Mouse (Mus musculus) embryonic facial prominence, embryonic 15.5 days (tissue): ENCODE results near the gene Ap1s3. TPM values are rescaled to one million over a fixed set of nuclear protein-coding genes. Genes with fewer than 3 reads are reported as not detected.
"Not testable (repeated sequence)": the region's sequence is repeated elsewhere in the genome, so short reads cannot be mapped to it uniquely, and the experiment has no call there.

Source experiments
- ATAC-seq: fragments of 200-750 bp; cut with Nextera tagmentation; 2 replicates; pipeline ENCODE4 v1.8.0; 2017; ENCODE audit warnings: low read depth, moderate TSS enrichment; ENCODE audit not compliant: insufficient number of reproducible peaks, low FRiP score, low TSS enrichment
- H3K27ac ChIP-seq: fragments of 300-500 bp; sonication (generic); replicated peaks from 2 replicates; pipeline ENCODE4 v1.5.1; 2015; ENCODE audit warnings: mild to moderate bottlenecking, inconsistent platforms
- H3K27me3 ChIP-seq: fragments of 300-500 bp; sonication (generic); 2 replicates; pipeline ENCODE4 v1.6.1; 2015; ENCODE audit warnings: inconsistent platforms
- H3K36me3 ChIP-seq: fragments of 300-500 bp; sonication (generic); 2 replicates; pipeline ENCODE4 v1.6.1; 2015; ENCODE audit warnings: mild to moderate bottlenecking, inconsistent platforms
- H3K4me1 ChIP-seq: fragments of 300-500 bp; sonication (generic); 2 replicates; pipeline ENCODE4 v1.6.1; 2015; ENCODE audit warnings: inconsistent platforms
- H3K4me2 ChIP-seq: fragments of 300-500 bp; sonication (generic); replicated peaks from 2 replicates; pipeline ENCODE4 v1.6.1; 2015; ENCODE audit warnings: mild to moderate bottlenecking, inconsistent platforms
- H3K4me3 ChIP-seq: fragments of 300-500 bp; sonication (generic); replicated peaks from 2 replicates; pipeline ENCODE4 v1.5.1; 2015; ENCODE audit warnings: mild to moderate bottlenecking, inconsistent platforms
- H3K9ac ChIP-seq: fragments of 300-500 bp; sonication (generic); 2 replicates; pipeline ENCODE4 v1.6.1; 2015; ENCODE audit warnings: inconsistent platforms
- H3K9me3 ChIP-seq: fragments of 300-500 bp; sonication (generic); replicated peaks from 2 replicates; pipeline ENCODE4 v1.6.1; 2016; ENCODE audit warnings: inconsistent platforms
- whole genome bisulfite sequencing: fragments of 180-500 bp; shearing (Covaris S2); methylation state at CpG from one replicate; pipeline ENCODE4 v1.1.7; 2015; 5-methylcytosine and 5-hydroxymethylcytosine counted together
- polyA plus RNA-seq: library from polyadenylated mRNA; unstranded; fragments of >200 nt; fragmentation: Nextera tagmentation; extraction: Ambion mirVana; gene quantifications from 2 replicates; pipeline ENCODE4 v1.2.1, GENCODE M21; 2015

Ap1s3 gene
- polyA plus RNA-seq, 1 experiment from 2014 or later: 0.47 TPM

GRCm38 (mm10) chr1:79631521-79631920, 40.3 kb downstream of the Ap1s3 start:
- Histone ChIP-seq H3K27ac (no peak overlapping the region), H3K36me3 (no peaks in the 10 kb centered on the region), H3K27me3 (no peaks in the 10 kb centered on the region), H3K9ac (no peak overlapping the region), H3K4me2 (no peak overlapping the region), H3K4me3 (no peak overlapping the region), H3K4me1 (no peaks in the 10 kb centered on the region), H3K9me3 (no peaks in the 10 kb centered on the region)
- no peak for ATAC-seq
- WGBS: 80% methylated on average over 4 of the region's 4 CpGs

- Histone ChIP-seq H3K4me2 (no peak overlapping the region), H3K27me3 (no peaks in the 10 kb centered on the region), H3K4me1 (no peaks in the 10 kb centered on the region), H3K27ac (no peak overlapping the region), H3K4me3 (no peak overlapping the region), H3K9ac (no peak overlapping the region), H3K36me3 (no peaks in the 10 kb centered on the region), H3K9me3 (no peaks in the 10 kb centered on the region)
- WGBS: 74% methylated on average over 5 of the region's 5 CpGs
- ATAC-seq: no peak
Observed at GRCm38 (mm10) chr1:79629726-79630125, 42.0 kb downstream of the Ap1s3 start.

- Histone ChIP-seq H3K27me3 (no peaks in the 10 kb centered on the region), H3K4me2 (no peak overlapping the region), H3K4me1 (no peaks in the 10 kb centered on the region), H3K27ac (no peak overlapping the region), H3K9ac (no peak overlapping the region), H3K36me3 (no peaks in the 10 kb centered on the region), H3K4me3 (no peak overlapping the region), H3K9me3 (no peaks in the 10 kb centered on the region)
- 48% methylated on average over 4 of the region's 4 CpGs for WGBS
- no peak for ATAC-seq
Observed at GRCm38 (mm10) chr1:79626140-79626539, 45.6 kb downstream of the Ap1s3 start.

- Histone ChIP-seq H3K9ac (no peak overlapping the region), H3K27ac (no peak overlapping the region), H3K36me3 (no peaks in the 10 kb centered on the region), H3K9me3 (peaks cover 4% of the 10 kb centered on the region; the same call in 1 of the 2 replicates), H3K27me3 (no peaks in the 10 kb centered on the region), H3K4me3 (no peak overlapping the region), H3K4me1 (no peaks in the 10 kb centered on the region), H3K4me2 (no peak overlapping the region)
- 32% methylated on average over 2 of the region's 2 CpGs for WGBS
- ATAC-seq: no peak
Observed at GRCm38 (mm10) chr1:79619434-79619833, 52.3 kb downstream of the Ap1s3 start.

GRCm38 (mm10) chr1:79616492-79616891, 55.3 kb downstream of the Ap1s3 start:
- no peak overlapping the region for H3K4me2 ChIP-seq
- ATAC-seq: no peak
- H3K9ac ChIP-seq: no peak overlapping the region
- peaks cover 5% of the 10 kb centered on the region; the same call in 1 of the 2 replicates for H3K9me3 ChIP-seq
- H3K36me3 ChIP-seq: no peaks in the 10 kb centered on the region
- no peaks in the 10 kb centered on the region for H3K27me3 ChIP-seq
- no peaks in the 10 kb centered on the region for H3K4me1 ChIP-seq
- 50% methylated on average over 2 of the region's 2 CpGs for WGBS
- no peak overlapping the region for H3K27ac ChIP-seq
- no peak overlapping the region for H3K4me3 ChIP-seq

GRCm38 (mm10) chr1:79614456-79614855, 57.3 kb downstream of the Ap1s3 start:
- 97% methylated on average over 6 of the region's 6 CpGs for WGBS
- H3K36me3 ChIP-seq: no peaks in the 10 kb centered on the region
- H3K4me3 ChIP-seq: no peak overlapping the region
- H3K27me3 ChIP-seq: no peaks in the 10 kb centered on the region
- no peak overlapping the region for H3K4me2 ChIP-seq
- H3K9ac ChIP-seq: no peak overlapping the region
- ATAC-seq: no peak
- H3K27ac ChIP-seq: no peak overlapping the region
- H3K4me1 ChIP-seq: no peaks in the 10 kb centered on the region
- peaks cover 5% of the 10 kb centered on the region; the same call in 1 of the 2 replicates for H3K9me3 ChIP-seq

- H3K27ac ChIP-seq, H3K9ac ChIP-seq, ATAC-seq, H3K36me3 ChIP-seq, H3K4me2 ChIP-seq, H3K4me1 ChIP-seq, H3K9me3 ChIP-seq, H3K27me3 ChIP-seq, H3K4me3 ChIP-seq: not testable (repeated sequence)
- 97% methylated on average over 5 of the region's 5 CpGs for WGBS
Observed at GRCm38 (mm10) chr1:79611271-79611670, 60.5 kb downstream of the Ap1s3 start.

GRCm38 (mm10) chr1:79608856-79609255, 62.9 kb downstream of the Ap1s3 start:
- not testable (repeated sequence) for H3K9me3 ChIP-seq, ATAC-seq, H3K4me3 ChIP-seq, H3K9ac ChIP-seq, H3K4me2 ChIP-seq, H3K4me1 ChIP-seq, H3K27ac ChIP-seq, H3K27me3 ChIP-seq, H3K36me3 ChIP-seq
- 38% methylated on average over 5 of the region's 5 CpGs for WGBS

GRCm38 (mm10) chr1:79602500-79602899, 69.3 kb downstream of the Ap1s3 start:
- no peaks in the 10 kb centered on the region for H3K36me3 ChIP-seq
- WGBS: 64% methylated on average over 2 of the region's 2 CpGs
- H3K9ac ChIP-seq: no peak overlapping the region

GRCm38 (mm10) chr1:79598385-79599178, 73.2 kb downstream of the Ap1s3 start:
- H3K4me2 ChIP-seq: no peak overlapping the region
- H3K4me3 ChIP-seq: no peak overlapping the region
- H3K27ac ChIP-seq: no peak overlapping the region
- no peaks in the 10 kb centered on the region for H3K27me3 ChIP-seq
- no peaks in the 10 kb centered on the region for H3K36me3 ChIP-seq
- ATAC-seq: no peak
- no peaks in the 10 kb centered on the region for H3K4me1 ChIP-seq
- H3K9ac ChIP-seq: no peak overlapping the region
- WGBS: 51% methylated on average over 5 of the region's 5 CpGs
- no peaks in the 10 kb centered on the region for H3K9me3 ChIP-seq

More at GRCm38 (mm10) chr1:79602500-79602899, 69.3 kb downstream of the Ap1s3 start:
- no peak overlapping the region for H3K4me3 ChIP-seq
- ATAC-seq: no peak
- H3K27me3 ChIP-seq: no peaks in the 10 kb centered on the region
- H3K27ac ChIP-seq: no peak overlapping the region
- no peaks in the 10 kb centered on the region for H3K9me3 ChIP-seq
- no peaks in the 10 kb centered on the region for H3K4me1 ChIP-seq
- H3K4me2 ChIP-seq: no peak overlapping the region

GRCm38 (mm10) chr1:79592721-79593277, 79.0 kb downstream of the Ap1s3 start:
- no peak overlapping the region for H3K4me2 ChIP-seq
- no peaks in the 10 kb centered on the region for H3K9me3 ChIP-seq
- H3K36me3 ChIP-seq: no peaks in the 10 kb centered on the region
- no peak overlapping the region for H3K9ac ChIP-seq
- H3K27me3 ChIP-seq: no peaks in the 10 kb centered on the region
- no peaks in the 10 kb centered on the region for H3K4me1 ChIP-seq
- no peak; the same call in 1 of the 2 replicates for ATAC-seq
- whole genome bisulfite sequencing: 59% methylated on average over 4 of the region's 4 CpGs
- no peak overlapping the region for H3K27ac ChIP-seq
- no peak overlapping the region for H3K4me3 ChIP-seq

- Histone ChIP-seq H3K4me1 (no peaks in the 10 kb centered on the region), H3K9ac (no peak overlapping the region), H3K9me3 (no peaks in the 10 kb centered on the region), H3K36me3 (no peaks in the 10 kb centered on the region), H3K4me3 (no peak overlapping the region), H3K27ac (no peak overlapping the region), H3K27me3 (no peaks in the 10 kb centered on the region), H3K4me2 (no peak overlapping the region)
- ATAC-seq: no peak
- WGBS: 75% methylated on average over 1 of the region's 1 CpGs
Observed at GRCm38 (mm10) chr1:79591091-79591490, 80.7 kb downstream of the Ap1s3 start.
